Mouse (Mus musculus) liver, embryonic 14.5 days (tissue): ENCODE measurements at regions not wholly inside any gene's neighbourhood (a gene's known extent, or its start where the extent isn't known, plus 50 kb on each side); places are given as distances from the start of the nearest gene placed in this dataset.
A peak's percentile ranks its signal among the peaks of the same experiment; 100 is the strongest.

ENCODE experiments used
- CTCF ChIP-seq: IDR thresholded peaks from 2 replicates; pipeline ENCODE4 v1.5.1; 2016; ENCODE audit warnings: antibody characterized with exemption, low read depth, control low read depth
- EP300 ChIP-seq: IDR thresholded peaks from 2 replicates; pipeline ENCODE4 v1.6.1; 2016; ENCODE audit warnings: antibody characterized with exemption, low read depth

GRCm38 (mm10) chr3:159736070-159736469 is 103.4 kb upstream of the Wls start:
- TF ChIP-seq CTCF: no peak
- TF ChIP-seq EP300: peak; percentile 57; the same call in 1 of the 2 replicates
